Mouse (Mus musculus) MEL (cell line): ENCODE measurements around the gene C77080. TPM values are rescaled to one million over a fixed set of nuclear protein-coding genes. Genes with fewer than 3 reads are reported as not detected.
"Not testable (repeated sequence)": the region's sequence is repeated elsewhere in the genome, so short reads cannot be mapped to it uniquely, and the experiment has no call there.

Experiments
- DNase-seq: peaks from one replicate; pipeline ENCODE4 v3.0.0; 2011; ENCODE audit warnings: low read depth, low spot score
- H3K27ac ChIP-seq: 2 replicates; pipeline ENCODE4 v1.5.1; 2012; ENCODE audit warnings: low read depth, mild to moderate bottlenecking, control low read depth, low read length, moderate library complexity; ENCODE audit not compliant: control insufficient read depth
- H3K27me3 ChIP-seq, 2 experiments: fragments of 150-350 bp in 1 of 2; sonication (generic) in 1 of 2; 2 replicates each; pipeline ENCODE4 v1.6.1; 2012; ENCODE audit warnings: low read length in 2 of 2, mild to moderate bottlenecking in 2 of 2, improper control_type of control experiment in 1 of 2, moderate library complexity in 1 of 2; ENCODE audit not compliant: insufficient read depth in 2 of 2, control insufficient read depth in 1 of 2
- H3K36me3 ChIP-seq, 2 experiments: 2 replicates each; pipeline ENCODE4 v1.6.1; 2012 to 2014; ENCODE audit warnings: low read length in 2 of 2, improper control_type of control experiment in 1 of 2, inconsistent platforms in 1 of 2, mild to moderate bottlenecking in 1 of 2; ENCODE audit not compliant: insufficient read depth in 2 of 2, control insufficient read depth in 1 of 2
- H3K4me1 ChIP-seq, 2 experiments: fragments of 150-350 bp in 1 of 2; sonication (generic) in 1 of 2; 2 replicates each; pipeline ENCODE4 v1.6.1; 2012; ENCODE audit warnings: low read length in 2 of 2, improper control_type of control experiment in 1 of 2, mild to moderate bottlenecking in 1 of 2; ENCODE audit not compliant: insufficient read depth in 2 of 2, control insufficient read depth in 1 of 2
- H3K4me3 ChIP-seq, 2 experiments: fragments of 150-350 bp in 1 of 2; sonication (generic) in 1 of 2; 2 replicates each; pipeline ENCODE4 v1.5.1; 2012; ENCODE audit warnings: low read depth in 2 of 2, low read length in 2 of 2, mild to moderate bottlenecking in 2 of 2, moderate library complexity in 2 of 2, control low read depth in 1 of 2, improper control_type of control experiment in 1 of 2; ENCODE audit not compliant: control insufficient read depth in 1 of 2, insufficient read depth in 1 of 2
- H3K79me2 ChIP-seq: 2 replicates; pipeline ENCODE4 v1.6.1; 2012; ENCODE audit warnings: mild to moderate bottlenecking, low read length, moderate library complexity; ENCODE audit not compliant: control insufficient read depth, poor library complexity, insufficient read depth
- H3K9ac ChIP-seq: 2 replicates; pipeline ENCODE4 v1.6.1; 2012; ENCODE audit warnings: low read depth, mild to moderate bottlenecking, control low read depth, low read length, moderate library complexity; ENCODE audit not compliant: control insufficient read depth, poor library complexity, severe bottlenecking
- H3K9me3 ChIP-seq: fragments of 150-350 bp; sonication (generic); replicated peaks from 2 replicates; pipeline ENCODE4 v1.6.1; 2012; ENCODE audit warnings: mild to moderate bottlenecking, low read length, improper control_type of control experiment, moderate library complexity; ENCODE audit not compliant: insufficient read depth
- CTCF ChIP-seq, 3 experiments: IDR thresholded peaks in 2 of 3; conservative IDR thresholded peaks in 1 of 3; 2 replicates each; pipeline ENCODE4 v1.5.1; 2011 to 2012; ENCODE audit warnings: low read length in 3 of 3, low read depth in 2 of 3, mild to moderate bottlenecking in 2 of 3, improper control_type of control experiment in 1 of 3, inconsistent platforms in 1 of 3, mixed read lengths in 1 of 3, moderate library complexity in 1 of 3; ENCODE audit not compliant: control insufficient read depth in 1 of 3, insufficient read depth in 1 of 3, poor library complexity in 1 of 3, severe bottlenecking in 1 of 3
- GABPA ChIP-seq: IDR thresholded peaks from 2 replicates; pipeline ENCODE4 v1.6.1; 2012; ENCODE audit warnings: low read depth, mild to moderate bottlenecking, inconsistent platforms, low read length, improper control_type of control experiment, moderate library complexity
- MXI1 ChIP-seq: IDR thresholded peaks from 2 replicates; pipeline ENCODE4 v1.6.1; 2011; ENCODE audit warnings: mild to moderate bottlenecking, low read depth, low read length, improper control_type of control experiment
- MYC ChIP-seq: IDR thresholded peaks from 2 replicates; pipeline ENCODE4 v1.6.1; 2011; ENCODE audit warnings: low read depth, mild to moderate bottlenecking, low read length, improper control_type of control experiment, moderate library complexity
- NELFE ChIP-seq: IDR thresholded peaks from 2 replicates; pipeline ENCODE4 v1.6.1; 2011; ENCODE audit warnings: low read depth, low read length, improper control_type of control experiment
- POLR2A ChIP-seq, 2 experiments: IDR thresholded peaks; 2 replicates each; pipeline ENCODE4 v1.6.1; 2011 to 2012; ENCODE audit warnings: low read length in 2 of 2, mild to moderate bottlenecking in 2 of 2, control low read depth in 1 of 2, improper control_type of control experiment in 1 of 2, low read depth in 1 of 2, moderate library complexity in 1 of 2; ENCODE audit not compliant: control insufficient read depth in 1 of 2, insufficient read depth in 1 of 2, poor library complexity in 1 of 2
- POLR2AphosphoS2 ChIP-seq: IDR thresholded peaks from 2 replicates; pipeline ENCODE4 v1.6.1; 2011; ENCODE audit warnings: low read length, improper control_type of control experiment
- RAD21 ChIP-seq: IDR thresholded peaks from 2 replicates; pipeline ENCODE4 v1.6.1; 2011; ENCODE audit warnings: mild to moderate bottlenecking, low read depth, low read length, improper control_type of control experiment
- SMC3 ChIP-seq: IDR thresholded peaks from 2 replicates; pipeline ENCODE4 v1.6.1; 2011; ENCODE audit warnings: low read depth, low read length, improper control_type of control experiment
- UBTF ChIP-seq: IDR thresholded peaks from 2 replicates; pipeline ENCODE4 v1.6.1; 2012; ENCODE audit warnings: low read depth, mild to moderate bottlenecking, inconsistent platforms, low read length, improper control_type of control experiment, moderate library complexity, borderline replicate concordance; ENCODE audit not compliant: insufficient read depth
- ZC3H11A ChIP-seq: IDR thresholded peaks from 2 replicates; pipeline ENCODE4 v1.6.1; 2012; ENCODE audit warnings: low read depth, mild to moderate bottlenecking, inconsistent platforms, low read length, improper control_type of control experiment
- polyA plus RNA-seq, 2 experiments: library from polyadenylated mRNA; stranded (reverse) in 1 of 2; unstranded in 1 of 2; fragments of >175 nt in 1 of 2; fragments of >200 nt in 1 of 2; gene quantifications; 2 replicates each; pipeline versions ENCODE4 v1.2.1 to v1.2.4; 2012; ENCODE audit warnings: low replicate concordance in 2 of 2, low read depth in 1 of 2; ENCODE audit not compliant: insufficient read length in 2 of 2, insufficient read depth in 1 of 2, missing spikeins in 1 of 2
- total RNA-seq: library from RNA; depleted of rRNA; stranded (reverse); fragments of 300-350 nt; gene quantifications from 2 replicates; pipeline ENCODE4 v1.2.3, GENCODE M21; 2012

Gene C77080
- total and polyA plus RNA-seq, 3 experiments: 0.92 to 6.9 TPM; not detected in 1

DNA sequence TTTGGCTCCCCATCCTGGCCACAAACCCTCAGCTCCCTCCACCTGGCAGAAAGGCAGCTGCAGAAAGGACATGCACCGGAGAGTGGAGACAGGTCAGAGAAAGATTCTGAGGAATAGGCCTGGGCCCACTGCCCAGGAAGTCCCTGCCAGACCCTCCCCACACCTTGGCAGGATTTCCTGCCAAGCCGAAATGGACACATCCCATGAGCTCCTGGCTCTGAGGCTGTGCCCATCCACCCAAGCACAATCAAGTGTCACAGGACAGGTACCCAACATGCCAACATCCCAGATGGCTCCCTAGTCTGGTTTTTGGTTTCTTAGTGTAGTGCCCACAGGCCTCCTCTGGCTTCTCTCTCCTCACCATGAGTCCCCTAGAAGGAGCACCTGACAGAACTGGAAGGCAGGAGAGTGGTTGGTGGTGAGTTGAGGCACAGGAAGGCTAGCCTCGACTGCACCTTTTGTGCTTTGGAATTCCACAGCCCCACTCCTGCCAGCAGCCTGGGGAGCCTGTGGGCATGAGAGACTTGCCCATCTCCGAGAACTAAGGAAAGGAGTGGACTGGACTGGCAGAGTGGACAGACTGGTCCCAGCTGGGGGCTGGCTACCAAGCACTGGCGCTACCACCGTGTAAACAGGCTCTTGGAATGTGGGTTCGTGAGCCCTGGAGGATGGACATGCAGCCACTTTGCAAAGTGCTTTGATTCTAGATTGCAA lies 40.7 kb downstream of the C77080 start:
- Histone ChIP-seq H3K9me3 (no peaks in the 10 kb centered on the region), H3K4me1 (peaks cover 4 to 9% of the 10 kb centered on the region in 2 experiments; a peak in 2 of 4 replicates), H3K27ac (no peak overlapping the region), H3K27me3 (no peaks in the 10 kb centered on the region), H3K4me3 (no peak overlapping the region), H3K9ac (no peak overlapping the region), H3K79me2 (no peaks in the 10 kb centered on the region), H3K36me3 (peaks cover 0 to 11% of the 10 kb centered on the region in 2 experiments)
- 0 out of 2 replicates have a peak, but pooled peaks have one; percentile 62 for TF ChIP-seq POLR2AphosphoS2
- no peak for TF ChIP-seq MXI1
- DNase-seq: no peak

- H3K4me1 ChIP-seq: peaks cover 4 to 9% of the 10 kb centered on the region in 2 experiments; a peak in 2 of 4 replicates
- no peak overlapping the region for H3K27ac ChIP-seq
- H3K4me3 ChIP-seq: no peak overlapping the region
- no peaks in the 10 kb centered on the region for H3K9me3 ChIP-seq
- H3K27me3 ChIP-seq: no peaks in the 10 kb centered on the region
- peaks cover 0 to 19% of the 10 kb centered on the region in 2 experiments for H3K36me3 ChIP-seq
- no peak overlapping the region for H3K9ac ChIP-seq
- H3K79me2 ChIP-seq: no peaks in the 10 kb centered on the region
- DNase-seq: no peak
- TF ChIP-seq UBTF (no peak), GABPA (no peak), POLR2AphosphoS2 (0 out of 2 replicates have a peak, but pooled peaks have one; percentile 13)
- TF ChIP-seq, all 39 proteins: peak for 1
These were observed 42.0 kb downstream of the C77080 start for GRCm38 (mm10) chr4:129219198-129219597.

DNA sequence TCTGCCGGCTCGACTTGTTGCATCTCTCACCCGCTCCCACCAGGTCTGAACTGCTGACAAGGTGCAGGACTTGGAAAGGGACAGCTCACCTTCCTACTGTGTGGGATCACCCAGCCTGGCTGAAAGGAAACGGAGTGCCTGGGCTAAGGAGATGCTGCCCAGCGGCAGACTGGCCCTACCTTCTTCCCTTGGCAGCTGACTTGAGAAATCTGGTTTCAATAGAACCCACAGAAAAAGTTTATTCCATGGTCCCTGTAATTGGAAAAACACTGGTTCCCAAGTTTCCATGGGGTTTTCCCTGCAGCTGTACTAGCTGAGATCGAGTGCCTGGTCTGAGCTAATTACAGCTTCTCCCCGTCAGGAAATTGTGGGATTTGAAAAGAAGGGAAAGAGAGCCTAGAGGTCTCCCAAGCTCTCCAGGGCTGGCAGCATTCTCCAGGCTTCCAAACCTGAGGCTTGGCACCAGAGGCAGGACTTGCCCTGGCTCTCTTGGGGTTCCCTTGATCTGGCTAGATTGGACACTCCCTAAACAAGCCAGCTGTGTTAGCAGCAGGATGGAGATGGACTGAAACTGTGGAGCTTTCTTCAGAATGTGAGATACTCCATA lies 42.5 kb downstream of the C77080 start:
- H3K27me3 ChIP-seq: no peaks in the 10 kb centered on the region
- H3K79me2 ChIP-seq: no peaks in the 10 kb centered on the region
- TF ChIP-seq POLR2A (IDR thresholded peaks at IDR 0.05; ENCODE audit: control insufficient read depth in 1 of 2, insufficient read depth in 1 of 2, low read depth in 1 of 2, low read length in 2 of 2, poor library complexity in 1 of 2) (0 out of 4 replicates have a peak, but pooled peaks of 1 of the 2 experiments have one; percentile 14), NELFE (no peak)
- H3K27ac ChIP-seq: no peak overlapping the region
- H3K9ac ChIP-seq: no peak overlapping the region
- H3K36me3 ChIP-seq: peaks cover 0 to 24% of the 10 kb centered on the region in 2 experiments
- H3K4me3 ChIP-seq: no peak overlapping the region
- peaks cover 4 to 9% of the 10 kb centered on the region in 2 experiments; a peak in 2 of 4 replicates for H3K4me1 ChIP-seq
- no peaks in the 10 kb centered on the region for H3K9me3 ChIP-seq
- DNase-seq: no peak

DNA sequence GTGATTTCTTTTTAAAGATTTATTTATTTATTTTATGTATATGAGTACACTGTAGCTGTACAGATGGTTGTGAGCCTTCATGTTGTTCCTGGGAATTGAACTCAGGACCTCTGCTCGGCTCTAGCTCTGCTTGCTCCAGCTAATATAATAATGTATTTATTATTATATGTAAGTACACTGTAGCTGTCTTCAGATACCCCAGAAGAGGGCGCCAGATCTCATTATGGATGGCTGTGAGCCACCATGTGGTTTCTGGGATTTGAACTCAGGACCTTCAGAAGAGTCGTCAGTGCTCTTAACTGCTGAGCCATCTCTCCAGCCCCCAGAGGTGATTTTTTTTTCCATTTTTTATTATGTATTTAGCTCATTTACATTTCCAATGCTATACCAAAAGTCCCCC lies 48.7 kb downstream of the C77080 start:
- H3K79me2 ChIP-seq: not testable (repeated sequence)
- TF ChIP-seq MYC: 0 out of 2 replicates have a peak, but pooled peaks have one; percentile 45
- TF ChIP-seq CTCF (IDR thresholded peaks at IDR 0.05 in 2 of 3, conservative IDR thresholded peaks at IDR 0.05 in 1 of 3; ENCODE audit: control insufficient read depth in 1 of 3, insufficient read depth in 1 of 3, low read depth in 2 of 3, low read length in 3 of 3, poor library complexity in 1 of 3, severe bottlenecking in 1 of 3): peak in 2 of 3 experiments; percentile 19 to 52; a peak in 3 of 6 replicates
- TF ChIP-seq RAD21: peak; percentile 33
- peak; percentile 45 for TF ChIP-seq ZC3H11A
- peak; percentile 54 for TF ChIP-seq SMC3
- TF ChIP-seq, all 39 proteins: peak for 5; not testable (repeated sequence) for 34
- not testable (repeated sequence) for H3K4me1 ChIP-seq, H3K27me3 ChIP-seq, H3K4me3 ChIP-seq, H3K9me3 ChIP-seq, H3K9ac ChIP-seq, H3K27ac ChIP-seq
- peak; percentile 56 for DNase-seq
- peaks cover 0 to 45% of the 10 kb centered on the region in 2 experiments; a peak in 2 of 4 replicates for H3K36me3 ChIP-seq
